Mouse (Mus musculus) 416B (cell line): Measurements from ENCODE around the gene 4931428L18Rik.

Experiments
- DNase-seq: peaks from one replicate; pipeline ENCODE4 v3.0.0; 2011; ENCODE audit warnings: low read depth

The 4931428L18Rik gene

GRCm38 (mm10) chr1:31222564-31222963, at the start of gene 4931428L18Rik, which contains the start of gene Pih1d3:
4931428L18Rik (minus strand) TSS chr1:31222684.
Pih1d3 (plus strand) TSS chr1:31222838.
- DNase-seq, result peak; percentile 2

GRCm38 (mm10) chr1:31260218-31260923, 37.9 kb upstream of the 4931428L18Rik start:
- no peak for DNase-seq

- no peak for DNase-seq
Observed at GRCm38 (mm10) chr1:31233319-31234036, 11.0 kb upstream of the 4931428L18Rik start.

GRCm38 (mm10) chr1:31220599-31221250, 1.8 kb downstream of the 4931428L18Rik start:
- no peak for DNase-seq

- no peak for DNase-seq
Observed at GRCm38 (mm10) chr1:31214831-31215230, 7.7 kb downstream of the 4931428L18Rik start.

- peak; percentile 79 for DNase-seq
Observed at GRCm38 (mm10) chr1:31210144-31210543, 12.3 kb downstream of the 4931428L18Rik start.

- no peak for DNase-seq
Observed at GRCm38 (mm10) chr1:31205770-31206169, 16.7 kb downstream of the 4931428L18Rik start.

GRCm38 (mm10) chr1:31205346-31205745, 17.1 kb downstream of the 4931428L18Rik start:
- no peak for DNase-seq

- DNase-seq, result no peak
Observed at GRCm38 (mm10) chr1:31203771-31204170, 18.7 kb downstream of the 4931428L18Rik start.

- no peak for DNase-seq
Observed at GRCm38 (mm10) chr1:31196959-31197358, 25.5 kb downstream of the 4931428L18Rik start.

- no peak for DNase-seq
Observed at GRCm38 (mm10) chr1:31195633-31196032, 26.9 kb downstream of the 4931428L18Rik start.

- no peak for DNase-seq
Observed at GRCm38 (mm10) chr1:31190237-31190866, 32.1 kb downstream of the 4931428L18Rik start.

GRCm38 (mm10) chr1:31178264-31178663, 44.2 kb downstream of the 4931428L18Rik start:
- no peak for DNase-seq

GRCm38 (mm10) chr1:31176101-31176500, 46.4 kb downstream of the 4931428L18Rik start, which contains the start of gene Lgsn:
Lgsn (plus strand) TSS chr1:31176401.
- no peak for DNase-seq

GRCm38 (mm10) chr1:31175401-31175800, 47.1 kb downstream of the 4931428L18Rik start:
- no peak for DNase-seq

- DNase-seq, result no peak
Observed at GRCm38 (mm10) chr1:31165326-31166121, 57.0 kb downstream of the 4931428L18Rik start.

GRCm38 (mm10) chr1:31164527-31165189, 57.8 kb downstream of the 4931428L18Rik start:
- DNase-seq, result no peak

- DNase-seq, result no peak
Observed at GRCm38 (mm10) chr1:31156884-31157283, 65.6 kb downstream of the 4931428L18Rik start.

- DNase-seq, result no peak
Observed at GRCm38 (mm10) chr1:31156185-31156584, 66.3 kb downstream of the 4931428L18Rik start.

GRCm38 (mm10) chr1:31153793-31154349, 68.6 kb downstream of the 4931428L18Rik start:
- DNase-seq, result peak; percentile 68
